Mouse (Mus musculus): ENCODE results near the gene Ralgps1.

Ralgps1 gene

GRCm38 (mm10) chr2:33320568-33320967, 50.7 kb downstream of the Ralgps1 start:
- no peak for DNase-seq

GRCm38 (mm10) chr2:33319934-33320333, 51.4 kb downstream of the Ralgps1 start:
- DNase-seq = no peak

GRCm38 (mm10) chr2:33319455-33319854, 51.8 kb downstream of the Ralgps1 start:
- no peak for DNase-seq

DNA sequence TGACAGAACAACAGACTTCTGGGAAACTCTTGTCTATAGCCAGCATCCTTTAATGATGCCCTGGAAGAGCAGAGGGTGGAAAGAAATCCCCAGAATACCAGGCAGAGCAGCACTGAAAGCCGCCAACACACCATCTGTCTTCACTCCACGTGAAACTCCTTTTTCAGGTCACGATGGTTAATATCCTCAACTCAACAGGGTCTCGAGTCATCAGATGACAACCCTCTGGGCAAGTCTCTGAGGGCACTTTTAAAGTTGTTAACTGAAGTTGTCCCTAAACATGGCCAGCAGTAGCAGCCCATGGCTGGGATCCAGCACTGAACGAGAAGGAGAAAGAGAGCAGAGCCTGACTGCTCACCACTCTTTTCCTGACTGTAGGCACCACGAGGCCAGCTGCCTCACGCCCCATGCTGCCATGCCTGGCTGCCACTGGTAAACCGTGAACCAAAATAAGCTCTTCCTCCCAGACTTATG, 52.8 kb downstream of the Ralgps1 start:
- no peak for DNase-seq

GRCm38 (mm10) chr2:33316516-33316915, 54.8 kb downstream of the Ralgps1 start:
- DNase-seq = peak in 1 of 2 experiments; percentile 15

DNA sequence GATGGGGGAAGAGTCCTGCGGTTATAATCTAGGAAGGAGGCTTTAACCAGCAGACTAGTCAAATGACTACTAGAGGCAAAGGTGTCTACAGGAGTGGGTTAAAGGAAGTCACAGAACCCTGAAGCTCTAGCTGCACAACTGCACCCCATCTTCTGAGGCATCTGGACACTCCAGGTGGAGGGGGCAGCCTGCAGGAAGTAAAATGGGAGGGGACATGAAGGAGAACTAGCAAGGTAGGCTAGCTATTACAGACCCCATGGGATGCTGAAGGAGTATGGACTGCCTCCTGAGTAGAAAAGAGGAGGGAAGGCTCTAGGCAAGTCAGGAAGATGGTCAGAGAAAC, 55.3 kb downstream of the Ralgps1 start:
- DNase-seq = no peak

DNA sequence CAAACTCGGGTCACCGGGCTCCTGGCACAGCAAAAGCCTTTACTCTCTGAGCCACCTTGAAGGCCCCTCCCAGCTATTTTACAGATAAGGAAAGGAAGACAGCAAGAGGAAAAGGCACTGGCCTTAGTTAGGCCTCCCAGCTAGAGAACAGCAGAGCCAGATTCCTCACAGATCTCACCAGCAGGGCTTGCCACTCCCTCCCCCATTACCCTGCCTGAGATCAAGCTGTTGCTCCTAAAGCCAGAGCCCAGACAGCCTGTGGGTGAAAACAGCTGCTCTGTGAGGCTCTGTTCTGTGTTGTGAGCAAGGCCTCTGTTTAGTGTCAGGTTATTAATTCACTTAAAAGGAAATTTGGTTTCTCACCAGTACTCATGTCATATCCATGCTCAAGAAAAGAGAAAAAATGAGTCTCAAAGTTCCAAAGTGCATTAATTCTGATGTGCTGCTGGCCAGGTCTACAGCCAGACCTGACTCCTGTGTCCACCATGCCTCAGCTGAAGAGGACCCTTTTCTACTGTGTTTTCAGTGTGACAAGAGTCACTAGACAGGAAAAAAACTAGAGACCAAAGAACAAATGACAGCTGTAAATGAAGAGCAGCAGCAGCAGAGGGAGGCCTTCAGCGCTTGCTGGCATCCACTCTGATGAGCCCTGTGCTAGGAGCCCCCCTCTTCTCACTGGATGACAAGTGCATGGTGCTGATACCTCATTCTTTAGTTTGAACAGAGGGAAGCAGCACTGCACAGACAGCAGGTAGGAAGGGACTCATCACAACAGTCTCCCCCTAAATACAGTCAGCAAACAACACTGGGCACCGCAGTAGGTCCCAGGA, 55.8 kb downstream of the Ralgps1 start:
- DNase-seq = no peak

- DNase-seq = no peak
These were observed 61.9 kb downstream of the Ralgps1 start for GRCm38 (mm10) chr2:33309426-33309825.

DNA sequence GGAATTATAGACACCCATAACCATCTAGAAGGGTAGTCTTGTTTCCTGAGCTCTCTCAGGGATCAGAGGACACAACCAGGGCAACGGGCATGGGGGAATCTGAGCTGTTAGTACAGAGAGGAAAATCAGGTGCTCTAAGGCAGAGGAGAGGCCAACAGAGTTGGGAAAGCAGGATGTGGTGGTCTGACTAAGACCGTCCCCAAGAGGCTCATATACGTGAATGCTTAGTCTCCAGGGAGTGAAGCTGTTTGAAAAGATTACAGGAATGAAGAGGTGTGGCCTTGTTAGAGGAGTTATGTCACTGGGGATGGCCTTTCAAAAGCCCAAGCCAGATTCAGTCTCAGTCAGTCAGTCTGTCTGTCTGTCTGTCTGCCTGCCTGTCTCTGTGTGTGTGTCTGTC, 64.7 kb downstream of the Ralgps1 start:
- DNase-seq = no peak

- no peak for DNase-seq
These were observed 67.8 kb downstream of the Ralgps1 start for GRCm38 (mm10) chr2:33303416-33303947.

DNA sequence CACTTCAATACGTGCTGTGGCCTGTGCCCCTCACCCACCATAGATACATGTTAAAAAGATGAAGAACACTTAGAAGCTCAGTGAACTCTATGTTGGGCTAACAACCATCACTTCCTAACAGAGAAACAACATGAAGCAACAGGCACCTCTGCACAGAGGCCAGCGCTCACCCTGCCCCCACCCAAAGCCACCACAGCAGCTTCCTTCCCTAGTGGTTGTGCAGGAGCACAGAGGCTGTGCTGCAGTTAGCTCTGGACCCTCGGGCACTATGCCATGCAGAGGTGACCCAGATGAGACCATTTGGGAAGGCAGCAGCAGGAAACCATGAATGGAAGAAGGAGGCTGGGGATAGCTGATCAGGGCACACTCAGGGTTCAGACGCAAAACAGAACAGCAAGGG, 68.5 kb downstream of the Ralgps1 start:
- no peak for DNase-seq

- no peak for DNase-seq
These were observed 68.9 kb downstream of the Ralgps1 start for GRCm38 (mm10) chr2:33302405-33302804.

GRCm38 (mm10) chr2:33300371-33301046, 70.8 kb downstream of the Ralgps1 start:
- DNase-seq = no peak

- no peak for DNase-seq
These were observed 72.4 kb downstream of the Ralgps1 start for GRCm38 (mm10) chr2:33298928-33299327.

- DNase-seq = no peak
These were observed 76.2 kb downstream of the Ralgps1 start for GRCm38 (mm10) chr2:33295115-33295514.

DNA sequence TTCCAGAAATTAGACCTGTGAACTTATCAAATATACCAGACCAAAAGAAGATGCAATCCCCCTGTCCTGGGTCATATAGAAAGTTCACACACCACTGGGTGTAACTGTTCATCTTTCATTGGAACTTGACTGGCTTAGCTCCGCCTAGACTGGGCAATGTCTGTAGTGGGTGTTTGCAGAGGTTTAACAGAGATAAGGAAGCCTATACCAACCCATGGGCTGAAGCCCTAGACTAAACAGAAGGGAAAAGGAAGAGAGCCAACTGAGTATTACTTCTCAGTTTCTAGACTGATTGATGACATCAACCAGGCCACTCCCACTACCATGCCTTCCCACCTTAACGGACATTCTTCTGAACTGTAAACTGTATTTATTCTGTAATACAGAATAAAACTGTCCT, 79.2 kb downstream of the Ralgps1 start:
- no peak for DNase-seq

DNA sequence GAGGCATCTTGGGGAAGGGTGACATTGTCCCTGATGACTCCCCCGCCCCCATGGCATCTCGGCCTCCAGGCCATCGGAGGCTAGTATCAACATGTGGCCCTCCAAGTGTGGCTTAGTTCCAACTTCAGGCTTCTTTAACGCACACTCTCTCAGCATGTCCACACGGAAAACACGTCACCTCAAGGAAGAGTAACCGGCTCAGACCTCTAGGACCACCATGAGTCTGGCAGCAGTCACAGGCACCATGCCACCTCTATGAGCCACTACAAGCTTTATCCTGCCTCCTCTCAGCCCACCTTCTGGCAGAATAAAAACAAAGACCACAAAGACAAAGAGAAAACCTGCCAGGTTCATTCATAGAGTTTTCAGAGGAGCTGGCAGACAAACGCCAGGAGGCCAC, 80.8 kb downstream of the Ralgps1 start:
- no peak for DNase-seq

DNA sequence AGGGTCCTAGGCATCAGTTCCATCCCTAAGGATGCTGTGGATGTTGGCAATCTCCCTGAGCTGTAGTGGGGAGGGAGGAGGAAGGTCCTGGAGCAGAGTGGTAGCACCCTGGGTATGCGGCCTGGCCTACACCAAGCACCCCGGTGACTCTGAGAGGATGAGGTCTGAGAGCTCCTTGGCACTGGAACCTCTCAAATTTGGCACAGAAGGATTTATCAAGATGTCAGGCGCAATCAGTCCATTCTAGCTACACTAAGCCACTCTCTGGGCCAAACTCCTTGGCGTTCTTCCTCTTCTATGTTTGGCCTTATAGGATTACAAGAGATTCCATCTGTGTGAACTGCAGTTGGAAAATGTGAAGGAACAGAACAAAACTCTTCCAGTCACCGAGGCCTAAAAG, 82.4 kb downstream of the Ralgps1 start:
- no peak for DNase-seq

- no peak for DNase-seq
These were observed 87.6 kb downstream of the Ralgps1 start for GRCm38 (mm10) chr2:33283674-33284073.

GRCm38 (mm10) chr2:33282877-33283276, 88.4 kb downstream of the Ralgps1 start:
- no peak for DNase-seq

DNA sequence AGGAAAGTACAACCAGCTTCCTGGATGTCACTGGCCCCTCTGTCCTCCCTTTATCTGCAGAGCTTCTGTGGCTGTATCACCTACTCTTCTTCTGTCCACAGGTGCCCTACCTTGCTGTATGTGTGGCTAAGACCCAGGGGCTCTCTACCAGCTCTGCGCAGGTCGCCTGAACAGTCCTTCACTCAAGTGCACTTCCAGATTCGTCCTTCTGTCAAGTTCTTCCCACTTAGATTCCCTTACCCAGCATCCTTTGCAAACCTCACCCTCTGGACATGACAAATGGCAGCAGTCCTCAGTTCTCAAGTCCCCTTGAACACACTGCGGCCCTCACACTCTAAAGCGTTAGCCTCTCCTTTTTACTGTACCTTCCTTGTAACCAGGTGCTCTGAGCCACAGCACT, 89.5 kb downstream of the Ralgps1 start:
- no peak for DNase-seq

GRCm38 (mm10) chr2:33280525-33280924, 90.8 kb downstream of the Ralgps1 start:
- DNase-seq = no peak

DNA sequence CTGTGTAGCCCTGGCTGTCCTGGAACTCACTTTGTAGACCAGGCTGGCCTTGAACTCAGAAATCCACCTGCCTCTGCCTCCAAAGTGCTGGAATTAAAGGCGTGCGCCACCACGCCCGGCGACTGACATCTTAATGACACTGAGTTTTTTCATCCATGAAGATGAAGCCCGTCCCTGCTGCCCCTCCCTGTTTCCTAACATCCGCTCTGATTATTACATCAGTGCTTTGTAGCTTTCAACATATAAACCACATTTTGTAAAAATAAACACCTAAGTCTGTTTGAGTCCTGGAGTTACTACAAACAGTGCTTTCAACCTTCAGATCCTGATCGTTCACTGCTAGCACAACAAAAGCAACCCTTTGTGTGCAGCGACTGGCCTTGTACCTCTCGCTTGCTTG, 91.5 kb downstream of the Ralgps1 start:
- no peak for DNase-seq

All from thymus, adult 18-20 months (tissue).